Mouse (Mus musculus) limb, embryonic 15.5 days (tissue): ENCODE measurements at regions not wholly inside any gene's neighbourhood (a gene's known extent, or its start where the extent isn't known, plus 50 kb on each side); places are given as distances from the start of the nearest gene placed in this dataset.

ENCODE experiments used
- ATAC-seq: fragments of 200-750 bp; cut with Nextera tagmentation; 2 replicates; pipeline ENCODE4 v1.8.0; 2017; ENCODE audit warnings: low read depth, moderate TSS enrichment; ENCODE audit not compliant: insufficient number of reproducible peaks, low FRiP score, low TSS enrichment
- H3K27ac ChIP-seq: fragments of 300-500 bp; sonication (generic); 2 replicates; pipeline ENCODE4 v1.5.1; 2015; ENCODE audit warnings: moderate library complexity, mild to moderate bottlenecking, inconsistent platforms
- H3K27me3 ChIP-seq: fragments of 300-500 bp; sonication (generic); 2 replicates; pipeline ENCODE4 v1.6.1; 2015; ENCODE audit warnings: inconsistent platforms
- H3K36me3 ChIP-seq: fragments of 300-500 bp; sonication (generic); 2 replicates; pipeline ENCODE4 v1.6.1; 2015; ENCODE audit warnings: inconsistent platforms
- H3K4me1 ChIP-seq: fragments of 300-500 bp; sonication (generic); 2 replicates; pipeline ENCODE4 v1.6.1; 2015; ENCODE audit warnings: inconsistent platforms
- H3K4me2 ChIP-seq: fragments of 300-500 bp; sonication (generic); 2 replicates; pipeline ENCODE4 v1.6.1; 2015; ENCODE audit warnings: mild to moderate bottlenecking, inconsistent platforms
- H3K4me3 ChIP-seq: fragments of 300-500 bp; sonication (generic); 2 replicates; pipeline ENCODE4 v1.5.1; 2015; ENCODE audit warnings: mild to moderate bottlenecking, inconsistent platforms
- H3K9ac ChIP-seq: fragments of 300-500 bp; sonication (generic); 2 replicates; pipeline ENCODE4 v1.6.1; 2015; ENCODE audit warnings: inconsistent platforms
- H3K9me3 ChIP-seq: fragments of 300-500 bp; sonication (generic); 2 replicates; pipeline ENCODE4 v1.6.1; 2016; ENCODE audit warnings: inconsistent platforms
- WGBS: fragments of 180-500 bp; shearing (Covaris S2); methylation state at CpG from one replicate; pipeline ENCODE4 v1.1.7; 2015; 5-methylcytosine and 5-hydroxymethylcytosine counted together

DNA sequence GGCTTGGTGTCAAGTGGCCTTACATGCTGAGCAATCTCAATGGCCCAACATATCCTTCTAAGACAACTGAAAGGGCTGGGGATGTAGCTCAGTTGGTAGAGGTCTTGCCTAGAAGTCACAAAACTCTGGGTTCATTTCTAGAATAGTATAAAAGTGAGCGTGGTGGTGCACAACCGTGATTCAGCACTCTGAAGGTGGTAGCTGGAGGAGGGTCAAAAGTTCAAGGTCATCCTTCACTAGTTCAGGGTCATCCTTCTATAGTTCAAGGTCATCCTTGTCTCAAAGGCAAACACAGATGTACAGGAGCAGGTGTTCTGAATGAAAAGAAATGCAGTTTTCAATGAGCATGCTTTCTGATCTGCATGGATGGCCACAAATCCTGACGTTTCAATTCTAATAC, 101.5 kb upstream of the Marcks start:
- 0 out of 2 replicates have a peak overlapping the region, but pooled peaks have one; percentile 30 for H3K27ac ChIP-seq
- H3K9me3 ChIP-seq = no peaks in the 10 kb centered on the region
- H3K36me3 ChIP-seq = no peaks in the 10 kb centered on the region
- WGBS = 68% methylated on average over 3 of the region's 3 CpGs
- peaks cover 8% of the 10 kb centered on the region; the same call in 1 of the 2 replicates for H3K4me1 ChIP-seq
- no peak overlapping the region for H3K9ac ChIP-seq
- no peaks in the 10 kb centered on the region for H3K27me3 ChIP-seq
- no peak for ATAC-seq
- H3K4me3 ChIP-seq = no peak overlapping the region
- H3K4me2 ChIP-seq = no peak overlapping the region

DNA sequence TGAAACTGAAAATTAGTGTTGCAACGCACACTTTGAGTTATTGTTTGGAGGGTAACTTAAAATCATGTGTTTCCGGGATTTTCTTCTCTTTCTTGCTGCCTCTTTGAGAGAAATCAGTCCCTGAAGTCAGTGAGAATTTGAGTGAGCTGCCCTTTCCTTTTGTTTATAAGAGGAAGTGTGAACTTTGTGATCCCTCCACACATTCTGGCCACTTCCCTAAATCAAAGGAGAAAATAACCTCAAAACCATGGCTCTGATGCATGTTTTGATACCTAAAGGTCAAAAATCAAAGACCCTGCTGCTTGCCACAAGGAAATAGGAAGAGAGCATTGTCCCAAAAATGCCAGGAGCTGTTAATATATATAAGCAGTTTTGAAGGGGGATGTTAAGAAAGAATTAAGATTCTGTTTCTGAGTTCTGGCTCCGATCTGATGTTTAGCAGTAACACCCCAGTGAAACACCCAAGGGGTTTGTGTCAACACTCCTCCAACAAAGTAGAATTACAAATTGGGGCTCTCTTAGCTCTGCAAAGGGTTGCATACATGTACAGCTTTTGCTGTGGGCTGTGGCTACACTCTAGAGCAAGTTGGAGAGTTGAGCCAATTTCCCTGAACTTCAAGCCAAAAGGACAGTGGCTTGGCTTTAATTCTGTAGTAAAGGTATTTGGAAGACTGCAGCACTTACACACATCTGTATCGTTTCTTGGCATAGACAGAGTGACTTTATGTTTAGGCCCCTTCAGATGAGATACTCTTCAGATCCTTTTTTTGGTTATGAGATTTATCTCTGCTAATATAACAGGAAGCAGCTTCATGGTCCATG, 97.5 kb upstream of the Marcks start:
- Histone ChIP-seq H3K4me3 (no peak overlapping the region), H3K27ac (peak overlapping the region; percentile 6), H3K4me1 (peaks cover 16% of the 10 kb centered on the region), H3K27me3 (no peaks in the 10 kb centered on the region), H3K36me3 (no peaks in the 10 kb centered on the region), H3K4me2 (no peak overlapping the region), H3K9ac (no peak overlapping the region), H3K9me3 (no peaks in the 10 kb centered on the region)
- 53% methylated on average over 4 of the region's 4 CpGs for WGBS
- no peak; the same call in 1 of the 2 replicates for ATAC-seq

DNA sequence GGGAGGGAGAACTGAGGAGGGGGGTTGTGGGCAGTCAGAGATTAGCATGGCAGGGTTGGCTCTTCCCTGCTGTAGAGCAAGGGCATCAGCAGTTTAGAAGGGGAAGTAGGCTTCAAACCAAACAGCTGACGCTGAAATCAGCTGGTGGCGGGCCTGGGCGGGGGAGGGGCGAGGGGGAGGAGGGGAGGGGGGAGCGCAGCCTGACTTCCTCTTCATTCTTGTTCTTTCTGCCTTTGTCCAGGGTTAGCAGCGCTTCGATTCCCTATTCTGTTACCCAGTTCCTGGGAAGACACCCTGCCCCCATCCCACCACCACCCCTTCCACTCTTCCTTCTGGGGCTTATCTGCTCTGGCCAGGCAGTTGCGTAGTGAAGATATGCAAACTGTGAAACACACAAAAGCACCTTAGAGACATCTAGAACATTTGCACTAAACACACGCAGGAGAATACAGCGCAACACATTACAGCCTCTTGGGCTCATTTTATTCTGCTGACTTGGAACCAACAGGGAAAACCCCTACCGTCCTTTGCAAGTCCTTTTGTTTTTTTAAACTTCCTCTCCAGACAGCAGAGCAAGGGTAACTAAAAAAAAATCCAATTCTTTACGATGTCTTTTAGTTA, 93.3 kb upstream of the Marcks start:
- no peak overlapping the region for H3K4me3 ChIP-seq
- H3K4me1 ChIP-seq = peaks cover 12% of the 10 kb centered on the region
- no peak overlapping the region for H3K9ac ChIP-seq
- H3K9me3 ChIP-seq = no peaks in the 10 kb centered on the region
- no peak for ATAC-seq
- H3K4me2 ChIP-seq = 0 out of 2 replicates have a peak overlapping the region, but pooled peaks have one; percentile 7
- H3K27me3 ChIP-seq = no peaks in the 10 kb centered on the region
- H3K27ac ChIP-seq = peak overlapping the region; percentile 59
- WGBS = 37% methylated on average over 7 of the region's 12 CpGs
- H3K36me3 ChIP-seq = no peaks in the 10 kb centered on the region

DNA sequence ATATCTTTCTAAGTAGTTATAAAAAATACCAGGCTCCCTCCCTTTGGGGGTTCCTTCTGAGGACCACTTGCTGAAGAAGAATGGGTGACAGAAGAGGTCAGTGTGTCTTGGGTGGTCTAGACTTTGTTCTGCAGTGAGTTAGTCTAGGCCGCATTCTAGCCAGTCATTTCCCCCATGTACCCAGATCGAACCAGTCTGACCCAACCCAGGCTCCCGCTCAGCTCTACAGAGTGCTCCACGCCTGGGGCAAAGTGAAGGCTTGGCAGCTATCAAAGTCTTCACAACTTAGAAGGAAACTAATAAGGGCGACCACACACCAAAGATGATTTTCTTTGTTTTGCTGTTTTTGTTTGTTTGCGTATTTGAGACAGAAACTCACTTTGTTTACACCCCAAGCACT, 92.4 kb upstream of the Marcks start:
- peaks cover 12% of the 10 kb centered on the region for H3K4me1 ChIP-seq
- 84% methylated on average over 6 of the region's 6 CpGs for WGBS
- H3K9ac ChIP-seq = no peak overlapping the region
- H3K27ac ChIP-seq = no peak overlapping the region
- no peaks in the 10 kb centered on the region for H3K36me3 ChIP-seq
- no peak overlapping the region for H3K4me2 ChIP-seq
- no peaks in the 10 kb centered on the region for H3K9me3 ChIP-seq
- H3K4me3 ChIP-seq = no peak overlapping the region
- ATAC-seq = no peak
- no peaks in the 10 kb centered on the region for H3K27me3 ChIP-seq

DNA sequence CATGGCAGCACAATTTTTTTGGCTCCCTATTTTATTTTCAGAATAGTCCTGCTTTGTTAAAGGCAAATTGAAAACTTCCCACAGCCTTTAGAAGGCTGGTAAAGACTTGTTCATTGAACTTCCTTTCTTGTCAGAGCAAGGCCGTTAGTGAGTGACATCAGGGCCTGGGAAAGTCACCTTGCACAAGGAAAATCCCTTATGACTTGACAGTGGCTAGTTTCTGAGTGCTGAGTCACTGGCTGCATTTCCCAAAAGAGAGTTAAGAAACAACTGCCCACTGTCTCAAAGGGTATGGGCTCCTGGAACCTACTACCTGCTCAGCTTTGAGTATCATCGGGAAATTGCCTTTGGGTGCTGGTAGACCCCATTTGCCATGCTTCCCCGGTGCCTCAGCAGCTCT, 89.2 kb upstream of the Marcks start:
- Histone ChIP-seq H3K36me3 (no peaks in the 10 kb centered on the region), H3K27me3 (no peaks in the 10 kb centered on the region), H3K27ac (no peak overlapping the region), H3K9ac (no peak overlapping the region), H3K4me3 (no peak overlapping the region), H3K9me3 (no peaks in the 10 kb centered on the region), H3K4me1 (peaks cover 5% of the 10 kb centered on the region), H3K4me2 (no peak overlapping the region)
- ATAC-seq = no peak
- WGBS = 85% methylated on average over 3 of the region's 3 CpGs

DNA sequence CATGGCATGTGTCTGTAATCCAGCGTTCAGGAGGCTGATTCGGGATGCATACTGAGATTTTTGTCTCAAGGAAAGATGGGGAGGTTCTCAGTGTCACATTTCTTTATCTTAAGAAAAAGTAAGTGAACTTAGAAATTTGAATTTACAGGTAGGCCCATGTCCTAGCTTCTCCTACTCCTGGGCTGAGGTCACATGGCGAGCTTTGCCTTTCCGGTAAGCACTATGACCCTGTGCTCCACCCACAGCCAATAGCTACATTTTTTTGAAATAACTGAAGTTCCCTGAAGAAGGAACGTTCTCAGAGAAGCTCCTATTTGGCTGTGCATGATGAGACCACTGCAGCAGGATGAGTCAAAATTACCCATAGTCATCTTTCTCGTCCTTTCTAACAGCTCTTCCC, 83.0 kb upstream of the Marcks start:
- Histone ChIP-seq H3K4me2 (no peak overlapping the region), H3K4me3 (no peak overlapping the region), H3K4me1 (no peaks in the 10 kb centered on the region; the same call in 1 of the 2 replicates), H3K9ac (no peak overlapping the region), H3K36me3 (no peaks in the 10 kb centered on the region), H3K9me3 (no peaks in the 10 kb centered on the region), H3K27me3 (no peaks in the 10 kb centered on the region), H3K27ac (no peak overlapping the region)
- WGBS = 69% methylated on average over 6 of the region's 6 CpGs
- ATAC-seq = no peak

DNA sequence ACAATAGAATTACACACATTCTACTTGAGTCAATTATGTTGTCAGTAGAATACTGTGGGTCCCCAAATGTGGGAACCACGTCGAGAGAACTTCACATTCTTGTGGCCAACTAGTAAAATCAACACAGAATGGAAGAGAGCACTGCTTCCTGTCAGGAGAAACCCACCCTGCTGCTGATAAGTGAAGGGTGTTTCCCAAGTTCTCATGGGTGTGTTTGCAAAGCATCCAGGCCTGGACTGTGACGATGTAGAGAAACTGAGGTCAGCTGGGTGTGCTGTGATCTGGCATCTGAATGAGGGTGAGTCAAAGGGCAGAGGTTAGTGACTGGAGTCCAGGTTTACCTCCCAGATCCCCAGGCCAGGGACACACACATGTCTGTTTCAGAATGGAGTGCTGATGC, 81.7 kb upstream of the Marcks start:
- ATAC-seq = no peak
- Histone ChIP-seq H3K4me2 (no peak overlapping the region), H3K9ac (no peak overlapping the region), H3K4me1 (no peaks in the 10 kb centered on the region; the same call in 1 of the 2 replicates), H3K4me3 (no peak overlapping the region), H3K27ac (no peak overlapping the region), H3K9me3 (no peaks in the 10 kb centered on the region), H3K27me3 (no peaks in the 10 kb centered on the region), H3K36me3 (no peaks in the 10 kb centered on the region)
- WGBS = 57% methylated on average over 3 of the region's 3 CpGs

DNA sequence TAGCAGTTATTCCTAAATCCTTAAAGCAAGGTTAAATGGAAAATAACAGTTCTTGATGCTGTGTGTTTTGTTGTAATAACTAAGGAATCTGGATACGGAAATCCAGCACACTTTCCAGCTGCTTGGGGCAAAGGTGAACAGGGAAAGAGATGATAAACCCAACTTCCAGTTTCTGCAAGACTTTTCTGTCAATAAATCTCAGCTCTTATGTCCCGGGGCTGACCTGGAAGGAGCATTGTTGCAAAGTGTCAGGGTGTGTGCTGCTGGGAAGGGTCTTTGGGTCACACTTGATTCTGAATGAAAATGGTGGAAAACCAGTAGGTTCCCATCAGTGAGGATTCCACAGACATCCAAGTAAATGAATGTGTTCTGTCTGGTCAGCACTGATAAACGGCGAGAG, 81.2 kb upstream of the Marcks start:
- Histone ChIP-seq H3K27ac (no peak overlapping the region), H3K4me1 (no peaks in the 10 kb centered on the region; the same call in 1 of the 2 replicates), H3K36me3 (no peaks in the 10 kb centered on the region), H3K27me3 (no peaks in the 10 kb centered on the region), H3K9me3 (no peaks in the 10 kb centered on the region), H3K4me3 (no peak overlapping the region), H3K4me2 (no peak overlapping the region), H3K9ac (no peak overlapping the region)
- WGBS = 70% methylated on average over 4 of the region's 4 CpGs
- ATAC-seq = no peak

DNA sequence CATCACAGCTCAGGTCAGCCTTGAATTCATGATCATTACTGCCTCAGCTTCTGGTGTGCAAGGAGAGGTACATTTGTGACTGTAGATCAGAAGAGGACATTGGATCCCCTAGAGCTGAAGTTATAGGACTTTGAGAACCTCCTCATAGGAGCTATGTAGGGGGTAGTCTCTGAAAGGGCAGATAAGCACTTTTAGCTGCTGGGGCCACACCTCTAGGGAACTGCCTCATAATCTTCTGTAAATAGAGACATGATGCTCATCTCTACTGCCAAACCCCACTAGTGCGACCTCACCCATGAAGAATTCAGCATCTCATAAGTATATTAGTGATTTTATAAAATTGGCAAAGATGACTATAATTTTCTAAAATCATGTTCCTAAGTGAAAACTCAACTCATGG, 80.7 kb upstream of the Marcks start:
- Histone ChIP-seq H3K27ac (no peak overlapping the region), H3K27me3 (no peaks in the 10 kb centered on the region), H3K36me3 (no peaks in the 10 kb centered on the region), H3K4me2 (no peak overlapping the region), H3K9ac (no peak overlapping the region), H3K9me3 (no peaks in the 10 kb centered on the region), H3K4me1 (no peaks in the 10 kb centered on the region), H3K4me3 (no peak overlapping the region)
- ATAC-seq = no peak
- 89% methylated on average over 1 of the region's 1 CpGs for WGBS

DNA sequence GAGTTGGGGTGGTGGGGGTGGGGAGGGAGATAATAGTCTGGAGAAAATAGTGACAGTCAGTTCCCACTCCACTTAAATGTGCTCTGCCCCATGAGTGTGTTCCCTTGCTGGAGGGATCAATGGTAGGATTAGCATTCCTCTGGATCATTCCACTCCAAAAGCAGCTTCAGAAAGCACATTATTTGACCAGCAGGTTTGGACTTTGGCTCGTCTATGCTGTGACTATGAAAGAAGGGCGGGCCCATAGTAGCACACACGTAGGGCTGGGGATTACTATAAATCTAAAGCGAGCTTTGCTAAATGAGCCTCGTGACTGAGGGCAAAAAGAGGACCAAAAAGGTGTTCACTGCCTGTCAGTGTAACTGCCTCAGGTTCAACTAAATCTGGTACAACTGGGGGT, 75.9 kb upstream of the Marcks start:
- no peak overlapping the region for H3K27ac ChIP-seq
- no peak overlapping the region for H3K4me3 ChIP-seq
- WGBS = 58% methylated on average over 5 of the region's 5 CpGs
- H3K9ac ChIP-seq = no peak overlapping the region
- no peaks in the 10 kb centered on the region for H3K9me3 ChIP-seq
- no peak for ATAC-seq
- no peaks in the 10 kb centered on the region for H3K27me3 ChIP-seq
- no peaks in the 10 kb centered on the region for H3K36me3 ChIP-seq
- H3K4me2 ChIP-seq = no peak overlapping the region
- H3K4me1 ChIP-seq = no peaks in the 10 kb centered on the region

DNA sequence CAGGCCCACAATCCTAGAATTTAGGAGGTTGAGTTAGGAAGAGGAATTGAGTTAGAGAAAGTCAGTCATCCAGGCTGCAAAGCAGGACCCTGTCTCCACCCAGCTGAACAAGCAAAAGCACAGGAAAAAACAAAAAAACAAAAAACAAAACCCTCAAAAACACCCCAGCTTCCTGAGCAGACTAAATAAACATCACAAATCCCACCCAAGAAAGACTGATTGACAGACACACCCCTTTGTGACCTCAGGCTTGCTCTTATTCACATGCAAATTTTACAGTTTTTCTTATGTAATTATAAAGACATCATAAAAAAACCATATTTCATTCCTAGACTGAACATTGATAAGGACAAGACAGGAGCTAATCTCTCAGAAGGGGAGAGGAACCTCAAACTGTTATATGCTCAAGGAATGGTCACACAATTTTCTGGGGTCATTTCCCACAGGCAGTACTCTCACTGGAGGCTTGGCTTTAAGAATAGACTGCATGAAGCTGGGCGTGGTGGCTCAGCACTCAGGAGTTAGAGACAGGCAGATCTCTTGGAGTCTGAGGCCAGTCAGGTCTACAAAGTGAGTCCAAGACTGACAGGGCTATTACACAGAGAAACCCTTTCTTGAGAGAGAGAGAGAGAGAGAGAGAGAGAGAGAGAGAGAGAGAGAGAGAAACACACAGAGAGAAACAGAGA, 73.8 kb upstream of the Marcks start:
- Histone ChIP-seq H3K4me3 (no peak overlapping the region), H3K4me2 (no peak overlapping the region), H3K4me1 (no peaks in the 10 kb centered on the region), H3K9ac (no peak overlapping the region), H3K27me3 (no peaks in the 10 kb centered on the region), H3K9me3 (no peaks in the 10 kb centered on the region), H3K36me3 (no peaks in the 10 kb centered on the region), H3K27ac (no peak overlapping the region)
- ATAC-seq = no peak
- 61% methylated on average over 1 of the region's 1 CpGs for WGBS

DNA sequence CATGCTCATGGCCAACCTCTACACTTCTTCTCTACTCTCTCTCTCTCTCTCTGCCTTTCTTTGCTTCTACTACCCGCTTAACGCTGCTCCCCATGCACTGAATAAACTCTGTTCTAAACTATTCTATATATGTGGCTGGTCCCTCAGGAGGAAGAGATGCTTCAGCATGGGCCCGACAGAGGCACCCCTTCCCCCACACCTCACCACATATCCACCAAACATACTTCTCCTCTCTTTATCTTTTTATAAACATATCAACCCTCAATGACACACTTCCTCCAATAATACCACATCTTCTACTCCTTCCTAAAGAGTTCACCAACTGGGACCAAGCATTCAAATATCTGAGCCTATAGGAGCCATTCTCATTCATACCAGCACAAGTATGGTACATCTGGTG, 72.6 kb upstream of the Marcks start:
- Histone ChIP-seq H3K9ac (no peak overlapping the region), H3K4me2 (no peak overlapping the region), H3K9me3 (no peaks in the 10 kb centered on the region), H3K27me3 (no peaks in the 10 kb centered on the region), H3K27ac (no peak overlapping the region), H3K36me3 (no peaks in the 10 kb centered on the region), H3K4me1 (no peaks in the 10 kb centered on the region), H3K4me3 (no peak overlapping the region)
- WGBS = 86% methylated on average over 3 of the region's 3 CpGs
- no peak for ATAC-seq
